Mouse (Mus musculus) ES-CJ7 (cell line): ENCODE data around the gene Vmn1r155.
"Not testable (repeated sequence)": the region's sequence is repeated elsewhere in the genome, so short reads cannot be mapped to it uniquely, and the experiment has no call there.

ENCODE experiments used
- DNase-seq: peaks from one replicate; pipeline ENCODE4 v3.0.0; 2011; ENCODE audit warnings: low read depth, low spot score

The Vmn1r155 gene

DNA sequence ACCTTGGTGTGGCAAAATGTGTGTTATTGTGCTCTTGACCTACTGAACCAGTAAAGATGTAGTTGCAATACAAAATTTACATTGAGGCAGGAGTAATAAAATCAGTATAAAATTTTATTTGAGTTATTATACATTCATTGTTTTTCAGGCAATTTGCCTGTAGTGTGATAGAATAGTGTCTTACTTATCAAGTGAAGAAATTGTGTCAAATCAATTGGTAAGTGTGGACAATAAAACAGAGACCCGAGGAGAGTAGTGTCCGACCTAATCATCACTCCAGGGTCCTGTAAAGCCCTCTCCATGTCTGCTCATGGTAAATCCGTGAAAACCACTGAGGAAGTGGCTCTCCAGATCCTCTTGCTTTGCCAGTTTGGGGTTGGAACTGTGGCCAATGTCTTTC lies at the start of gene Vmn1r155:
TSS of gene Vmn1r155 (plus strand) at position 301 of the 400 bp plus-strand sequence.
- not testable (repeated sequence) for DNase-seq

- not testable (repeated sequence) for DNase-seq
Observed at GRCm38 (mm10) chr7:22692217-22692616, 34.4 kb downstream of the Vmn1r155 start, which contains the start of gene Gm8693. Gm8693 (minus strand) TSS chr7:22692317.
